Mouse (Mus musculus): ENCODE data around the gene Ccdc154. TPM values are rescaled to one million over a fixed set of nuclear protein-coding genes. Genes with fewer than 3 reads are reported as not detected.
"Not testable (repeated sequence)": the region's sequence is repeated elsewhere in the genome, so short reads cannot be mapped to it uniquely, and the experiment has no call there.

Gene Ccdc154
- polyA plus RNA-seq (2014; fragmentation: Nextera tagmentation; extraction: Ambion mirVana) = not detected in 2 replicates

GRCm38 (mm10) chr17:25162161-25162560 is at the start of gene Ccdc154:
TSS of gene Ccdc154 (plus strand) at chr17:25162461.
- Histone ChIP-seq H3K36me3 (ENCODE audit: control insufficient read depth, insufficient read depth, low read length) (peaks cover 26% of the 10 kb centered on the region; the same call in 1 of the 2 replicates), H3K4me1 (ENCODE audit: control insufficient read depth, insufficient read depth, low read length) (no peaks in the 10 kb centered on the region), H3K9ac (ENCODE audit: low read depth, low read length) (no peak within 1 kb of the TSS), H3K27me3 (ENCODE audit: control insufficient read depth, insufficient read depth, low read length) (no peaks in the 10 kb centered on the region), H3K9me3 (ENCODE audit: control insufficient read depth, low read length) (no peaks in the 10 kb centered on the region), H3K4me2 (replicated peaks; ENCODE audit: low read depth, low read length) (no peak within 1 kb of the TSS), H3K4me3 (ENCODE audit: low read length) (no peak within 1 kb of the TSS), H3K27ac (ENCODE audit: low read depth, low read length) (no peak within 1 kb of the TSS)
- no peak for ATAC-seq (ENCODE audit: low FRiP score, low TSS enrichment)
- 95% methylated on average over 1 of the region's 1 CpGs for WGBS

DNA sequence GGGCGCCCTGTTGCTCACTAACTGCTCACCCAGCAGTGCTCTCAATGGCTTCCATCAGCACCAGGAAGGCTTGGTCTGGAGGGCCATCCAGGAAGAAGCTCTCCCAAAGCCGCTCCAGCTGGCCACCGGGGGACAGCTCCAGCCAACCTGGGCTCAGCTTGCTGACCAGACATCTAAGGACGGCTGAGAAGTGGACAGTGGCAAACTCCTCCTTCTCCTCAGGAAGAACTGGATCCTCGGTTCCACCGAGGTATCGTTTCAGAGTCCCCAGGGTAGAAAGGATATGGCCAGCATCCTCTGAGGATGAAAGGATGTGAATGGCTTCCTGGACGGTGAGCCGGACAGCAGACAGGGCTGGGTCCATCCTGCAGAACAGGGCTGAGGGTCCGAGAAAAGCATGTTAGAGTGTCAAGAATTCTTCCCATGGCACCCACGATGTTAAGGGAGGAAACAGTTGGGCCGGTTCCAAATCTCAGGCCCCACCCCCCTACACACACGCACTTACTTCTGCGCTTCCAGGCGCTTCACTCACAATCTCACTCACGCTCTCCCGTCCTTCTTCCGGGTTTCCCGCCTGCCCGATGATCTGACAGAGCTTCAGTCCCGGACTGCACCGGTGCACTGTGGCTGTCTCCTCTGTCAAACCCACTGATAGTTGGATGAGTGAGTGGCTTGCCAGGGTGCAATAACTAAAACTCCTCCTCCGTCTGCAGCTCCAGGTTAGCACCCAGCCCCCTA is 47.2 kb upstream of the Ccdc154 start:
- WGBS = 6% methylated on average over 23 of the region's 23 CpGs
- Histone ChIP-seq H3K4me1 (ENCODE audit: control insufficient read depth, insufficient read depth, low read length) (peaks cover 9% of the 10 kb centered on the region; the same call in 1 of the 2 replicates), H3K9me3 (ENCODE audit: control insufficient read depth, low read length) (no peaks in the 10 kb centered on the region), H3K9ac (ENCODE audit: low read depth, low read length) (peak overlapping the region; percentile 74), H3K27me3 (ENCODE audit: control insufficient read depth, insufficient read depth, low read length) (no peaks in the 10 kb centered on the region), H3K4me3 (ENCODE audit: low read length) (peak overlapping the region; percentile 68), H3K4me2 (replicated peaks; ENCODE audit: low read depth, low read length) (peak overlapping the region; percentile 93), H3K27ac (ENCODE audit: low read depth, low read length) (peak overlapping the region; percentile 94), H3K36me3 (ENCODE audit: control insufficient read depth, insufficient read depth, low read length) (peaks cover 19% of the 10 kb centered on the region)
- ATAC-seq (ENCODE audit: low FRiP score, low TSS enrichment) = peak; percentile 67

DNA sequence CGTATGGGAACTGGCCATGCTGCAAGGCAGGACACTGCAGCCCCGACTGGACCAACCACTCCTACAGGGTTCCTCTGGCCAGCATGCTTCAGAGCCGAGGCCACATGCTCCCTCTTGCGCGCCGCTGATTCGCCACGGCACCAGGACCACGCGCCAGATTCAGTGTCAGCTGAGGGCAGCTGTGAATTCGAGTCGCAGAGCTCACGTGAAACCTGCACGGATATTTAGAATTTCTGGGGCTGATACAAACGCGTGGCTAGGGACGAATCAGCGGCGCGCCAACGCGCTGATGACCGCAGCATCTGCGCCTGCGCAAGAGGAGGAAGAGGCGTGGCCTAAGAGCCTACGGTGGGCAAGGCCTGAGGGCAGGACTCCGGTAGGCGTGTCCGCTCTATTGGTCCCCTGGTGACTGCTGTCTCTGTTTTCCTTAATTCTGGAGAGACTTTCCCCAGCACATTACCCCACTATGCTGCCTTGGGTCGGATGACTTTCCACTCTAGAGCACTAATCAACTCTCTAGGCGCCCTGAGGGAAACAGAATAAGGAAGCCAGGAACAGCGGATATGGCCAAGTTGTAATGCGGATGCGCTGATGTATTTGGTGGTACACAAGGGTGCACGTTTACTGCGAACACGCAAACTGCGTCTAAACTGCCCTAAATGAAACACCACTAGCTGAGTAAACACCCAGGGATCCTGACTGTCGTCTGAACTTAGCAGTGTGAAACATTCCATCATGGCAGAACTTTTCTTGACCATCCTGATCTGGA is 46.4 kb upstream of the Ccdc154 start, which contains the start of gene Telo2:
Gene Telo2, minus strand, starts transcription at position 304 of the 769 bp plus-strand sequence.
- Histone ChIP-seq H3K4me1 (ENCODE audit: control insufficient read depth, insufficient read depth, low read length) (peaks cover 9% of the 10 kb centered on the region; the same call in 1 of the 2 replicates), H3K27me3 (ENCODE audit: control insufficient read depth, insufficient read depth, low read length) (no peaks in the 10 kb centered on the region), H3K4me3 (ENCODE audit: low read length) (peak within 1 kb of the TSS; percentile 68), H3K4me2 (replicated peaks; ENCODE audit: low read depth, low read length) (peak within 1 kb of the TSS; percentile 93), H3K9me3 (ENCODE audit: control insufficient read depth, low read length) (no peaks in the 10 kb centered on the region), H3K27ac (ENCODE audit: low read depth, low read length) (peak within 1 kb of the TSS; percentile 94), H3K9ac (ENCODE audit: low read depth, low read length) (peak within 1 kb of the TSS; percentile 74), H3K36me3 (ENCODE audit: control insufficient read depth, insufficient read depth, low read length) (peaks cover 11% of the 10 kb centered on the region; the same call in 1 of the 2 replicates)
- ATAC-seq (ENCODE audit: low FRiP score, low TSS enrichment) = peak; percentile 93
- WGBS = 7% methylated on average over 40 of the region's 40 CpGs

- Histone ChIP-seq H3K4me3 (ENCODE audit: low read length) (no peak overlapping the region), H3K9me3 (ENCODE audit: control insufficient read depth, low read length) (no peaks in the 10 kb centered on the region), H3K4me1 (ENCODE audit: control insufficient read depth, insufficient read depth, low read length) (peaks cover 9% of the 10 kb centered on the region; the same call in 1 of the 2 replicates), H3K36me3 (ENCODE audit: control insufficient read depth, insufficient read depth, low read length) (peaks cover 6% of the 10 kb centered on the region; the same call in 1 of the 2 replicates), H3K9ac (ENCODE audit: low read depth, low read length) (no peak overlapping the region), H3K27me3 (ENCODE audit: control insufficient read depth, insufficient read depth, low read length) (no peaks in the 10 kb centered on the region), H3K27ac (ENCODE audit: low read depth, low read length) (no peak overlapping the region), H3K4me2 (replicated peaks; ENCODE audit: low read depth, low read length) (no peak overlapping the region)
- 42% methylated on average over 4 of the region's 4 CpGs for WGBS
- ATAC-seq (ENCODE audit: low FRiP score, low TSS enrichment) = no peak
Measured at GRCm38 (mm10) chr17:25117263-25117662, 45.0 kb upstream of the Ccdc154 start.

DNA sequence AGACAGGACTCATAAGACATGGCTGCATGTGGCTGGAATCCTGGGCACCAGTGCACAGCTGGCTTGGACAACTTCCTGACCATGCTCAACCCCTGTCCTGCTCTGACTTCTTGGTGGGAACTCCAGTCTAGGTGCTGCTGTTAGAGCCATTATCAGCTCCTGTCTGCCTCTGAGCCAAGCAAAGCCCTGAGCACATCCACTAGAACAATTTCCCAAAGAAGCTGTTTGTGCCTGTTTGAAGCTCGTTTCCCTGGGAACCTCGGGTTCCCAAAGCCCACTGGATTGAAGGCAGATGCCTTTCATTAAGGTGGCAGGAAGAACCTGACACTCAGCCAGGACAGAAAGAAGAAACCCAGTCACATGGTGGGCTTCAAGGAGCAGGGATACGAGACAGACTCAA is 41.9 kb upstream of the Ccdc154 start, which contains the start of gene Ptx4:
Gene Ptx4, plus strand, starts transcription at position 355 of the 400 bp plus-strand sequence.
- H3K4me3 ChIP-seq (ENCODE audit: low read length) = no peak within 1 kb of the TSS
- H3K36me3 ChIP-seq (ENCODE audit: control insufficient read depth, insufficient read depth, low read length) = no peaks in the 10 kb centered on the region
- no peak for ATAC-seq (ENCODE audit: low FRiP score, low TSS enrichment)
- H3K4me1 ChIP-seq (ENCODE audit: control insufficient read depth, insufficient read depth, low read length) = 0 out of 2 replicates have a peak, but pooled peaks cover 4% of the 10 kb centered on the region
- no peak within 1 kb of the TSS for H3K27ac ChIP-seq (ENCODE audit: low read depth, low read length)
- H3K9ac ChIP-seq (ENCODE audit: low read depth, low read length) = no peak within 1 kb of the TSS
- no peaks in the 10 kb centered on the region for H3K9me3 ChIP-seq (ENCODE audit: control insufficient read depth, low read length)
- 26% methylated on average over 3 of the region's 3 CpGs for WGBS
- H3K27me3 ChIP-seq (ENCODE audit: control insufficient read depth, insufficient read depth, low read length) = no peaks in the 10 kb centered on the region
- no peak within 1 kb of the TSS for H3K4me2 ChIP-seq (replicated peaks; ENCODE audit: low read depth, low read length)

- no peak overlapping the region for H3K9ac ChIP-seq (ENCODE audit: low read depth, low read length)
- no peak for ATAC-seq (ENCODE audit: low FRiP score, low TSS enrichment)
- H3K27ac ChIP-seq (ENCODE audit: low read depth, low read length) = no peak overlapping the region
- no peaks in the 10 kb centered on the region for H3K9me3 ChIP-seq (ENCODE audit: control insufficient read depth, low read length)
- H3K4me2 ChIP-seq (replicated peaks; ENCODE audit: low read depth, low read length) = no peak overlapping the region
- H3K4me1 ChIP-seq (ENCODE audit: control insufficient read depth, insufficient read depth, low read length) = no peaks in the 10 kb centered on the region
- WGBS = 32% methylated on average over 7 of the region's 7 CpGs
- no peak overlapping the region for H3K4me3 ChIP-seq (ENCODE audit: low read length)
- H3K36me3 ChIP-seq (ENCODE audit: control insufficient read depth, insufficient read depth, low read length) = no peaks in the 10 kb centered on the region
- H3K27me3 ChIP-seq (ENCODE audit: control insufficient read depth, insufficient read depth, low read length) = no peaks in the 10 kb centered on the region
Measured at GRCm38 (mm10) chr17:25123979-25124378, 38.3 kb upstream of the Ccdc154 start.

DNA sequence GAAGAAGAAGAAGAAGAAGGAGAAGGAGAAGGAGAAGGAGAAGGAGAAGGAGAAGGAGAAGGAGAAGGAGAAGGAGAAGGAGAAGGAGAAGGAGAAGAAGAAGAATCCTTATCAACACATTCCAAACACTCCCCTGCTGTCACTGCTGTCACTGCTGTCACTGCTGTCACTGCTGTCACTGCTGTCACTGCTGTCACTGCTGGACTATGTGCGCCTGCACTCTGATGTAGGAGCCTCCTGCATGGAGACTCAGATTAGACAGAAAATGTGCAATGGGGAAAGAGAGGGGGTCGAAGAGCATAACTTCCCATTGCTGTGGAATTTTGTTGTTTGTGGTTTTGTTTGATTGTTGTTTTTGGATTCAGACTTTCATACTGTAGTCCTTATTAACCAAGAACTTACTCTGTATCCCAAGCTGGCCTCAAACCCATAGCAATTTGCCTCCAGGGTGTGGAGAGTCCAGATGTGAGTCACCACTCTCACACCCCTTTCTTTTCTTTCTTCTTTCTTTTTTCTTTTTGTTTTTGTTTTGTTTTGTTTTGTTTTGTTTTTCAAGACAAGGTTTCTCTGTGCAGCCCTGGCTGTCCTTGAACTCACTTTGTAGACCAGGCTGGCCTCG is 36.7 kb upstream of the Ccdc154 start:
- not testable (repeated sequence) for ATAC-seq (ENCODE audit: low FRiP score, low TSS enrichment); H3K4me1 ChIP-seq (ENCODE audit: control insufficient read depth, insufficient read depth, low read length); H3K27ac ChIP-seq (ENCODE audit: low read depth, low read length); H3K9me3 ChIP-seq (ENCODE audit: control insufficient read depth, low read length); H3K9ac ChIP-seq (ENCODE audit: low read depth, low read length); H3K36me3 ChIP-seq (ENCODE audit: control insufficient read depth, insufficient read depth, low read length); H3K4me3 ChIP-seq (ENCODE audit: low read length); H3K4me2 ChIP-seq (replicated peaks; ENCODE audit: low read depth, low read length); H3K27me3 ChIP-seq (ENCODE audit: control insufficient read depth, insufficient read depth, low read length)
- WGBS = 71% methylated on average over 3 of the region's 3 CpGs

GRCm38 (mm10) chr17:25127079-25127478 is 35.2 kb upstream of the Ccdc154 start:
- Histone ChIP-seq H3K27ac (ENCODE audit: low read depth, low read length) (no peak overlapping the region), H3K4me2 (replicated peaks; ENCODE audit: low read depth, low read length) (no peak overlapping the region), H3K27me3 (ENCODE audit: control insufficient read depth, insufficient read depth, low read length) (no peaks in the 10 kb centered on the region), H3K4me3 (ENCODE audit: low read length) (no peak overlapping the region), H3K9ac (ENCODE audit: low read depth, low read length) (no peak overlapping the region), H3K4me1 (ENCODE audit: control insufficient read depth, insufficient read depth, low read length) (no peaks in the 10 kb centered on the region), H3K9me3 (ENCODE audit: control insufficient read depth, low read length) (no peaks in the 10 kb centered on the region), H3K36me3 (ENCODE audit: control insufficient read depth, insufficient read depth, low read length) (no peaks in the 10 kb centered on the region)
- no peak for ATAC-seq (ENCODE audit: low FRiP score, low TSS enrichment)
- 60% methylated on average over 8 of the region's 8 CpGs for WGBS
